Mouse (Mus musculus): ENCODE data around the gene Gne.

Gene Gne

DNA sequence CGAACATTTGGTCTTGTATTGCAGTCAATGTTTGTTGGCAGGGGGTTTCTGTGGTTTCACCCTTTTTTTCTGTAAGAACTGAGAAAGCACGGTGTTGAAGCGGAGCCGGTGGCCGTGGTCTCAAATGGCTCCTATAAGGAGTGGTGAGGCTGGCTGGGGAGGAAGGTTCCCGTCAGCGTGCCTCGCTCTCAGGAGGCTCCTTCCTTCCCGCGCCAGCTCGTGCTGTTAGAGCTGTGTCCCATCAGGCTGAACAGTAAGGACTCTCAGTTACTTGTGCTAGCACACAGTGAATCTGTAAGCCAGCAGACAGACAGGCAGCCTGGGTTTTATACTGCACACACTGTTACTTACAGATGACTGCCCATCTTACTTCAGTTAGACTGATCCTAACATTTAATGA lies 61.2 kb downstream of the Gne start:
- no peak for DNase-seq

DNA sequence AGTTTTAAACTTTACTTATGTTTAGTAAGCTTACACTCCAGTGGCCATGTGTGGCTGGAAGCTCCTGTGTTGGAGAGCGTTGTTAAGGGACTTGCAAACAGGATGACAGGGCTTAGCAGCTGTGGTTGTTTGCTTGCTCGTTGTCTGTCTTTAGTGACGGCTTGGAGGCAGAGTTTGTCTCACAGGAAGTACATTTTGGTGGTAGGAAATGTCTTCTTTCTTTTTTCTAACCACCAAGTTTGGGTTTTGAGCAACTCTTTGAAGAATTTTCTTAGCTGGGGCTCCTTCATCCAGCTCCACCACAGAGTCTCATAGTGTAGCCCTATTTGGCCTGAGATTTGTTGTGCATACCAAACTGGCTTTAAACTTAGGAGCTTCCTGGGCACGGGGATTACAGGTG lies 61.7 kb downstream of the Gne start:
- DNase-seq = no peak

DNA sequence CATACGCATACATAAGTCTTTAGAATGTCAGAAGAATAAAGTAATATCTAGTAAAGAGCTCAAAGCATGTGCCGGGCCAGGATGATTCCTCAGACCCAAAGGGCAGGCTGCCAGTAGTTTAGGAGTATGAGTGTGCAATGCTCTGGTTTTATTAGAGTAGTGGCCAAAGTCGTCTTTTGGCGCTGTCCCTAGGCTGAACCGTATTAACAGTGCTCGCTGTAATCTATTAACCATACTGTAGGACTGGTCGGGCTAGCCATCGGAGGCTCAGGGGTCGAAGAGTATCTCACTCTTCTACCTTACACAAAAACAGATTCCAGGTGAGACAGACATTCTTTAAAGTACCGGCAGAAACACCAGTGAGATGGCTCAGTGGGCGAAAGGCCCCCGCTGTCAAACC lies 67.2 kb downstream of the Gne start:
- no peak for DNase-seq

DNA sequence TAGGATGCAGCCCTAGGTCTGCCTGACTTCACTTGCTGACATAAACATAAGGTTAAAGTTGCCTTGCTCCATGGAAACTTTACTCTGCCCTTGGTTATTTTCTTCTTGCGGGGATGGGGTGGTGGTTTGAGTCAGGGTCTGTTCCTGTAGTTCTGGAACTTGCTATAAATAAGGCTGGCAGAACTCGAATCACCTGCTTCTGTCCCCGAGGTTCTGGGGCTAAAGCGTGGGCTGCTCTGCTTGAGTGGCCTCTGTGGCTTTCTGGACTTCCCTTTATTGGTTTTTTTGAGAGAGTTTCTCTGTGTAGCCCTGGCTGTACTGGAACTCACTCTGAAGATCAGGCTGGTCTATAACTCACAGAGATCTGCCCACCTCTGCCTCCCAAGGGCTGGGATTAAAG lies 67.9 kb downstream of the Gne start:
- peak; percentile 34 for DNase-seq

DNA sequence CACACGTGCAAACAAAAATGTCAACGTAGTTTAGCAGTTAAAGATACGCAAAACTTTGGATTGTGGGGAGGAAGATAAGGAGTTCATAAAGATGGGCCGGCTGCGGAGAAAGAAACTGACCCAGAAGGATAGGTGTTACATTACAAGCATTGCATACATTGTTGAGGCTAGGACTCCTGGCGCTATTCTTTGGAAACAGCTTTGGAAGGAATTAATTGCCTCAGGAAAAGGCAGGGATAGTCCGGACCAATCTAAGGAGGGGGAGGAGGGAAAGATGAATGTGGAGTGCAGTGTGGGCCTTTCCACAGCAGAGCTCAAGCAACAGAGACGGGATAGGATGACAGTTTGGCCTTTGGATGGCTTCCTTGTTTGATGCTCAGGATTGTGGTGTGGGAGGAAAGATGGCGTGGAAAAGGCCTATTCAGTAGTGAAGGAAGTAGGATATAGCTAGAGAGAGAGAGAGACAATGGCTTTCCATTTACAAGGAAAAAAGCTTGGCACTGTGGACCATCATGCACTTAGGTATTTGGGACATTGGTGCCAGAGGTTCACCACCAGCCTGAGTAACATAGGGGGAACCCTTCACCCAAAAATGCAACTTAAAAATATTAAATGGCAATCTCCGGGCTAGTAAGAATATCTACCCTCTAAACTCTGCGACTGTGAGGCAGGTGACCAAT lies 70.4 kb downstream of the Gne start:
- no peak for DNase-seq

DNA sequence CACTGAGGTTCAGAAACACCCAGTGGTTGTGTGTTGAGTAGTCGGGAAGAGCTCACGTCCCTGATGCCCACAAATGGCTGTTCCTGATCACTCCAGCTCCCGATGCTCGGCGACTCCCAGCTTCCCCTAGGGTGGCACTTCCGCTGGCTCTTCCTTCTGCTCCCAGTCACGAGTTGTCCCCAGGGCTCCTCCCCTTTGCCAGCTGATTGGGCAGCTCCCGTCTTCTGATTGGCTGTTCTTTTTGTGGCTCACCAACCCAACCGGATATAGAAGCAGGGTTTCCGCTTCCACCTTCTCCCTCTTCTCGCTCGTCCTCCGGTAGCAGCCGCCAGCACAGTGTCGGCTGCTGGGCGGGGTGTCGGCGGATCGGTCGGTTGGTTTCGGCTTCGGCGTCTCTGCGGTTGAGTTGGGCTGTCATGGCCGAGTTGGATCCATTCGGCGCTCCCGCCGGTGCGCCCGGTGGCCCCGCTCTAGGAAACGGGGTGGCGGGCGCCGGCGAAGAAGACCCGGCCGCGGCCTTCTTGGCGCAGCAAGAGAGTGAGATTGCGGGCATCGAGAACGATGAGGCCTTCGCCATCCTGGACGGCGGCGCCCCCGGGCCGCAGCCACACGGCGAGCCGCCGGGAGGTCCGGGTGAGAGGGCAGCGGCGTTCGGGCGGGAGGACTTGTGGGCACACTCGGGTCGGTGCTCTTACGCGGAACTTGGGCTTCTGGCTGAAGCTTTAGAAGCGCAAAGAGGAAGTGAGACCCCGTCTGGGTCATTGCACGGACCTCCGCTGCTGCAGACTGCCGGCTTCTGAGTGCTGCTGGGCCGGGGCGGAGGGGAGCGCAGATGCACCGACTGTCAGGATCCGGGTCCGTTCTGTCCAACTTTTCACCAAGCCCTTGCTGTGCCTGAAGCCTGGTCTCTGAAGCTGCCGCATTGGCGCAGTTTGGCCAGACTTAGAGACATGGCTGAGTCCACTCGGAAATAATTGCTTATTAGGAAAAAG lies 71.3 kb downstream of the Gne start:
- DNase-seq = peak; percentile 98

DNA sequence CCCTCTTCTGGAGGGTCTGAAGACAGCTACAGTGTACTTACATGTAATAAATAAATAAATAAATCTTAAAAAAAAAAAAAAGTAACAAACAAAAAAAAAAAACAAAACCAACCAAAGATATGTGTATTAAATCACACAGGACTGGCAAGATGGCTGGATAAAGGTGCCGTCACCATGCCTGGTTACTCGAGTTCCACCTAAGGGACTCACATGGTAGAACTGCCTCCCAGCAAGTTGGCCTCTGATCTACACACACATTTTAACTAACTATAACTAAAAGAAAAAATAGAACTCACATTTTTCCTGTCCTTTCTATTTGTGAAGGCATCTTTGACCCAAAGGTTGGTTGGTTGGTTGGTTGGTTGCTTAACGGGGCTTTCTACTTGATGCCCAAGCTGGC lies 72.2 kb downstream of the Gne start:
- no peak for DNase-seq

DNA sequence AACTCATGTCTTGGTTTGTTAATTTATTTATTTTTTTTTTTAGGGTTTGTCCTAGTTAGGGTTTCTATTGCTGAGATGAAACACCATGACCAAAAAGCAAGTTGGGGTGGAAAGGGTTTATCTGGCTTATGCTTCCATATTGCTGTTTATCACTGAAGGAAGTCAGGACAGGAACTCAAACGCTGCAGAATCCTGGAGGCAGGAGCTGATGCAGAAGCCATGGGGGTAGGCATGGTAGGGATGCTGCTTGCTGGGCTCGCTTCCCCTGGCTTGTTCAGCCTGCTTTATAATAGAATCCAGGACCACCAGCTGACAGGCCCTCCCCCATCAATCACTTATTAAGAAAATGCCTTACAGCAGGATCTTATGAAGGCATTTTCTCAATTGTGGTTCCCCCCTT lies 73.1 kb downstream of the Gne start:
- no peak for DNase-seq

DNA sequence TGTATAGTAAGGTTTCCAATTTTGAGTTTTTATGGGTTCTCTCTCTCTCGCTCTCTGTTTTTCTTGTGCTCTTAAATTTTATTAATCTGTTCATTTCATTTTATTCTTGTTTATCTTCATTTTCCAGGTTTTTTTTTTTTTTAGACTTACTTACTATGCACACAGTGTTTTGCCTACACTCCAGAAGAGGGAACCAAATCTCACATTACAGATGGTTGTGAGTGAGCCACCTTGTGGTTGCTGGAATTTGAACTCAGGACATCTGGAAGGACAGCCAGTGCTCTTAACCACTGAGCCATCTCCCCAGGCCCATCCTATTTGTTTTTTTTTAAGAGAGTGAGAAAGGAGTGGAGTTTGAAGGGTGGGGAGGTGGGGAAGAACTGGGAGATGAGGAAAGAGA lies 73.8 kb downstream of the Gne start:
- DNase-seq = no peak

DNA sequence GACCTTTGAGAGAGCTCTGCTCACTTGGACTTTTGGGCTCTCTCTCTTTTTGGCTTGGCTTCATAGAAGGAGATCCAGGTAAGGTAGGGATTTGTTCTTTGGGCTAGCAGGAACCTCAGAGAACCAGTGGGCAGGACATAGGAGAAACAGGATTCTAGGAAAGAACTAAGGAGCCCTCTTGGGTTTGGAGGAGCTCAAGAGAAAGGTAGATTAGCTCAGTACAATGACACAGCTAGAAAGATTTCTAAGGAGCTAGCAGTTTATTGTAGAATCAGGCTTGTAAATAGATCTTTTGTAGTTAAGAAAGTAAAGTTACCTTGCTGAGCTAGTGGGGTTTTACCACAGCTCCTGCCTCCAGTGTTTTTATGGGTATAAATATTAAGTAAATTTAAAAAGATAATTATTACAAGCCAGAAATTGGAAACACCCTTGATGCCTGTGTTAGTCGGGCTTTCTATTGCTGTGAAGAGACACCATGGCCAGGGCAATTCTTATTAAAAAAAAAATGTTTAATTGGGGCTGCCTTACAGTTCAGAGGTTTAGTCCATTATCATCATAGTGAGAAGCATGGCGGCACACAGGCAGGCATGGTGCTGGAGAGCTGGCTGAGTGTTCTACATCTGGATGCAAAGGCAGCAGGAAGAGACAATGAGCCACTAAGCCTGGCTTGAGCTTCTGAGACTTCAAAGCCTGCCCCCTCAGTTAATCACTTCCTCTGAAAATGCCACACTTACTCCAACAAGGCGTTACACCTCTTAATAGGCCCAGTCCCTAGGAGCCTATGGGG lies 79.2 kb downstream of the Gne start:
- DNase-seq = no peak

DNA sequence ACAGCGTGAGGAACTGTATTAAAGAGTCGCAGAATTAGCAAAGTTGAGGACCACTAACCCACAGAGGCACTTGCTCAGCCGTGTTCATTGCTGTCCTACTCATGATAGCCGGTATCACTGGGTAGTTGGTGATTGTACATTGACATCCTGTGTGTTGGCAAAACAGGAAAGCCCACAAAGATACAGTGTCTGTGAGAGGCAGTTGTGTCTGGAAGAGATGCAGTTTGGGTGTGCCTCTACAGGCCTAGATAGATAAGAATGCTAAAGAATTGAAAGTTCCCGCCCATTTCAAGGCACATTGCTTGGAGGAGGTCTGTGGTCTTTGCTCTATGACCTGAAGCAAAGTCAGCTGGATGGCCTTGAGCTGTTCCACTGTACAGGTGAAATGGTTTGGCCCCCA lies 79.9 kb downstream of the Gne start, which contains the start of gene Clta:
TSS of gene Clta (plus strand) at position 327 of the 400 bp plus-strand sequence.
- no peak for DNase-seq

DNA sequence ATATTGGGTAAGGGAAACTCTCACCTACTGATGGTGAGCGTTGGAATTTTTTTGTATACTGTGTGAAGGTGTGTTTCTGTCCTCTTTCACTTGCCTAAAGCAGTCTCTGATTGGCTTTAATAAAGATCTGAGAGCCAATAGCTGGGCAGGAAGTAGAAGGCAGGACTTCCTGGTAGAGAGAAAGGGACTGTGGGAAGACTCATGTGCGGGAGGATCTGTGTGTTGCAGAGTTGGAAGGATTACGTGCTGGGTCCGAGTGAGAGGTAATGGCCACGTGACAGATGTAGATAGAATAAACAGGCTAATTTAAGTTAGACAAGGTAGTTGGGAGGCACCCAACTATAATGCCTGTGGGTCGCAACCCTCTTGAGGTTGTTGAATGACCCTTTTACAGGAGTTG lies 80.4 kb downstream of the Gne start:
- DNase-seq = no peak

DNA sequence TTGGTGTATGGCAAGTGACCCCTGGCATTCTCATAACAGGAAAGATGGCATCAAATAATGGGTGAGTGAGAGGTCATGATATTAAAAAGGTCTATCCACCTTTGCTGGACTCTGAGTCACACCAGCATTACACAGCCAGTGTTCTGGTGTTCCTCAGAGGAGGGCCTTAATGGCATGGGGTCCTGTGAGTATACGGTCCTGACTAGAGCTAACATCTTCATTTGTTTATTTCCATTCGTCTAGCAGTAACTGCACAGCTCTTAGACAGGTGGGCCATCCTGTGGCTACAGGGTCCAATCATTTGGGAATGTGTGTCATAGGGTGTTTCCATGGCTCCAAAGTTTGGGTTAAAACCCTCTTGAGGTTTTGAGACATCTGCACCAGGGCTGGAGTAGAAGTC lies 89.6 kb downstream of the Gne start:
- DNase-seq = no peak

DNA sequence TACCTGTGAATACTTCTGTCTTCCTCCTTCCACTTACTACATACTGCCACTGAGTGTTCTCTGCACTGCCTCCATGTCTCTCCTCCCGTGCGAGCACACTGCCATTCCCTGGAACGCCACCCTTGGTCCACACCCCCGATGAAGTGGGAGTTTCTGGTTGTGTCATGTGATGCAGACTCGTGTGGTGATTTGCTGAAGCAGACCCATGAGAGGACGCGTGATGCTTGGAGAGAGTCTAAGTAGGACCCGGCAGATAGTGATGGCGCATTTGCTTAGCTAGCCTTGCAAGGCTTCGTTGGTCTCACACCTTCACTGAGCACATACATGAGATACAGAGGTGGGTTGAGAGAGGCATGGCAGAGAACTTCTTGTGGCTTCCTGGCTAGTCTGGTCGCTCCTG lies 90.9 kb downstream of the Gne start:
- no peak for DNase-seq

DNA sequence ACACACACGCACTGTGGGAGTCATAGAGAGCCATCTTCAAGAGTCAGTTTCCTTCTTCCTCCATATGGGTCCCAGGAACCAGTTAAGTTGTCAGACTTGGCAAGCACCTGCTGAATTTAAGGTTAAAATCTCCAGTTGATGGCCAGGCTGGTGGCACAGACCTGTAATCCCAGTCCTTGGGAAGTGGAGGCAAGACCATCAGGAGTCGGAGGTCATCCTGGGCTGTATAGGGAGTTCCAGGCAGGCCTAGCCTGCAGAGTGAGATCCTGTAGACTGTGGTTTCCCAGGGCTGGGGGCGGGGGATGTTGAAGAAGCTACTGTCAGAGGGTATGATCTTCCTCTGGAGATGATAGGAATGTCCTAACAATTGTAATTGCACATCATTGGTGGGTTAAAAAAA lies 95.0 kb downstream of the Gne start:
- no peak for DNase-seq

DNA sequence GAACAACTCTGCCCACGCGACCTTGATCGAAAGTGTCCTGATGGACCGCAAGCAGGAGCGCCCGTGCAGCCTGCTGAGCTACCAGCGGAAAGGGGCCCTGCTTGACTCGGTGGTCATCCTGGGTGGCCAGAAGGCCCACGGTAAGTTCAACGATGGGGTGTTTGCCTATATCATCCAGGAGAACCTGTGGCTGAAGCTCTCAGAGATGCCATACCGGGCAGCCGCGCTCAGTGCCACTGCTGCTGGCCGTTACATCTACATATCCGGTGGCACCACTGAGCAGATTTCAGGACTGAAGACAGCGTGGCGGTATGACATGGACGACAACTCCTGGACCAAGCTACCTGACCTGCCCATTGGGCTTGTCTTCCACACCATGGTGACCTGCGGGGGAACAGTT lies 99.7 kb downstream of the Gne start:
- no peak for DNase-seq

All from layer of hippocampus, adult 9-11 months (tissue).